8 mouse cellular contexts compared by ENCODE assay signal in genomic region chr6:22280217-22280861, GRCm38 (mm10). TPM values are rescaled to one million over a fixed set of nuclear protein-coding genes. Genes with fewer than 3 reads are reported as not detected.
DNase-seq lines count a peak whose midpoint lies in the region; ATAC-seq and TF ChIP-seq lines count a peak whose summit lies in the region.

No protein-coding gene starts in this region.

- H3K9ac ChIP-seq in lung, embryonic 15.5 days, result no peak overlapping the region
- no peak overlapping the region for H3K9ac ChIP-seq in stomach, postnatal 0 days (ENCODE audit: low read length)
- H3K9ac ChIP-seq in hindbrain, embryonic 14.5 days, result no peak overlapping the region

- peak; percentile 13 to 19 for DNase-seq in left cerebral cortex, adult 18-20 months (ENCODE audit: low spot score in 2 of 2)
- no peak for DNase-seq in left cerebral cortex, adult 11 months (ENCODE audit: low spot score)
- peak; percentile 9 to 13 for DNase-seq in cerebellum, adult 18-20 months
- peak; percentile 38 for DNase-seq in heart, adult 8-10 months (ENCODE audit: low spot score)
- peak; percentile 51 for DNase-seq in layer of hippocampus, adult 11-12 months (ENCODE audit: low spot score)
- peak; percentile 29 for DNase-seq in stomach, postnatal 0 days (ENCODE audit: low spot score)
- no peak for DNase-seq in hindbrain, embryonic 14.5 days (ENCODE audit: low spot score)

- peaks cover 6% of the 10 kb centered on the region for H3K4me1 ChIP-seq in lung, embryonic 15.5 days
- no peaks in the 10 kb centered on the region for H3K4me1 ChIP-seq in stomach, postnatal 0 days (replicated peaks; ENCODE audit: control insufficient read depth, insufficient read depth)
- no peaks in the 10 kb centered on the region for H3K4me1 ChIP-seq in hindbrain, embryonic 14.5 days (replicated peaks; ENCODE audit: control insufficient read depth, insufficient read depth, low read length)

- H3K4me3 ChIP-seq in lung, embryonic 15.5 days, result no peak overlapping the region
- H3K4me3 ChIP-seq in stomach, postnatal 0 days (ENCODE audit: low read depth, low read length), result no peak overlapping the region
- no peak overlapping the region for H3K4me3 ChIP-seq in hindbrain, embryonic 14.5 days (replicated peaks; ENCODE audit: low read length)

- no peaks in the 10 kb centered on the region for H3K27me3 ChIP-seq in lung, embryonic 15.5 days
- no peaks in the 10 kb centered on the region for H3K27me3 ChIP-seq in stomach, postnatal 0 days (ENCODE audit: control insufficient read depth, insufficient read depth, low read length)
- no peaks in the 10 kb centered on the region for H3K27me3 ChIP-seq in hindbrain, embryonic 14.5 days (ENCODE audit: control insufficient read depth, insufficient read depth, low read length)

- no peak for TF ChIP-seq EP300 in stomach, postnatal 0 days (optimal IDR thresholded peaks at IDR 0.05)

- no peaks in the 10 kb centered on the region for H3K9me3 ChIP-seq in lung, embryonic 15.5 days
- H3K9me3 ChIP-seq in stomach, postnatal 0 days (ENCODE audit: control insufficient read depth, low read length), result no peaks in the 10 kb centered on the region
- H3K9me3 ChIP-seq in hindbrain, embryonic 14.5 days (ENCODE audit: control insufficient read depth, low read length), result no peaks in the 10 kb centered on the region

- peak; percentile 87; the same call in 1 of the 2 replicates for ATAC-seq in lung, embryonic 15.5 days (ENCODE audit: borderline replicate concordance, extremely low read depth, low FRiP score, low TSS enrichment)
- ATAC-seq in stomach, postnatal 0 days (ENCODE audit: low FRiP score, low TSS enrichment), result peak; percentile 87
- ATAC-seq in hindbrain, embryonic 14.5 days (ENCODE audit: low FRiP score), result no peak

- H3K36me3 ChIP-seq in lung, embryonic 15.5 days, result no peaks in the 10 kb centered on the region
- no peaks in the 10 kb centered on the region for H3K36me3 ChIP-seq in stomach, postnatal 0 days (ENCODE audit: control insufficient read depth, insufficient read depth, low read length)
- no peaks in the 10 kb centered on the region for H3K36me3 ChIP-seq in hindbrain, embryonic 14.5 days (replicated peaks; ENCODE audit: control insufficient read depth, insufficient read depth)

- TF ChIP-seq CTCF in stomach, postnatal 0 days (IDR thresholded peaks at IDR 0.05; ENCODE audit: low read depth), result no peak

- 27% methylated on average over 14 of the region's 14 CpGs for WGBS in lung, embryonic 15.5 days
- 22% methylated on average over 14 of the region's 14 CpGs for WGBS in stomach, postnatal 0 days
- WGBS in hindbrain, embryonic 14.5 days, result 56% methylated on average over 14 of the region's 14 CpGs

- H3K27ac ChIP-seq in lung, embryonic 15.5 days, result 0 out of 2 replicates have a peak overlapping the region, but pooled peaks have one; percentile 3
- H3K27ac ChIP-seq in stomach, postnatal 0 days (replicated peaks), result peak overlapping the region; percentile 69
- H3K27ac ChIP-seq in hindbrain, embryonic 14.5 days, result no peak overlapping the region

- peak overlapping the region; percentile 18 for H3K4me2 ChIP-seq in lung, embryonic 15.5 days
- H3K4me2 ChIP-seq in stomach, postnatal 0 days (replicated peaks; ENCODE audit: low read depth), result peak overlapping the region; percentile 38
- no peak overlapping the region; the same call in 1 of the 2 replicates for H3K4me2 ChIP-seq in hindbrain, embryonic 14.5 days (replicated peaks)

RNA-seq across cellular contexts. Expression of gene Wnt16, which starts 7.7 kb away (rescaled TPM):
- total RNA-seq in left cerebral cortex, adult 18-20 months (2021), result 1 to 10 TPM in 1 of 2 experiments, under 1 TPM in 1; 0.94 to 2.4 TPM
- total RNA-seq in heart, adult 8-10 months (2022), result under 1 TPM in 2 of 4 experiments, not detected in 2; 0.25 to 0.44 TPM
- 0.20 and 0.35 TPM in 2 replicates for polyA plus RNA-seq in lung, embryonic 15.5 days (2015; fragmentation: Nextera tagmentation; extraction: Ambion mirVana)
- polyA plus RNA-seq in stomach, postnatal 0 days (2015; fragmentation: Nextera tagmentation; extraction: Ambion mirVana), result 4.5 and 8.1 TPM in 2 replicates
- polyA plus RNA-seq in hindbrain, embryonic 14.5 days (2014; fragmentation: Nextera tagmentation; extraction: Ambion mirVana), result 0.16 and 0.90 TPM in 2 replicates

Comparison
In these comparisons a context has a peak if more than half of its experiments do, and no peak if none do; other contexts are left out.
1. DNase-seq: peak in left cerebral cortex, adult 18-20 months (2 of 2), cerebellum, adult 18-20 months (2 of 2), heart, adult 8-10 months (single experiment), layer of hippocampus, adult 11-12 months (single experiment) and stomach, postnatal 0 days (single experiment); none in left cerebral cortex, adult 11 months (single experiment) and hindbrain, embryonic 14.5 days (single experiment).